Mouse (Mus musculus) neural tube, embryonic 14.5 days (tissue): ENCODE data around the gene Agpat1. TPM values are rescaled to one million over a fixed set of nuclear protein-coding genes. Genes with fewer than 3 reads are reported as not detected.

ENCODE experiments used
- polyA plus RNA-seq: library from polyadenylated mRNA; unstranded; fragments of >200 nt; fragmentation: Nextera tagmentation; extraction: Ambion mirVana; gene quantifications from 2 replicates; pipeline ENCODE4 v1.2.1, GENCODE M21; 2014

Gene Agpat1
- polyA plus RNA-seq, 1 experiment from 2014 or later = 108 TPM

Other genes starting within 250 kb of the Agpat1 start
- not detected in 2 replicates for gene Btnl2, start 249.4 kb upstream of the Agpat1 start, polyA plus RNA-seq
- not detected in 2 replicates for gene Btnl1, start 227.1 kb upstream of the Agpat1 start, polyA plus RNA-seq
- gene BC051142, start 205.4 kb upstream of the Agpat1 start, polyA plus RNA-seq = 4.2 and 6.0 TPM in 2 replicates
- gene Btnl4, start 126.9 kb upstream of the Agpat1 start, polyA plus RNA-seq = not detected in 2 replicates
- gene Btnl6, start 86.9 kb upstream of the Agpat1 start, polyA plus RNA-seq = not detected in 2 replicates
- 7.0 and 10.1 TPM in 2 replicates for gene Notch4, start 40.0 kb upstream of the Agpat1 start, polyA plus RNA-seq
- gene Gpsm3, start 14.5 kb upstream of the Agpat1 start, polyA plus RNA-seq = 1.4 and 3.7 TPM in 2 replicates
- 7.7 and 8.2 TPM in 2 replicates for gene Pbx2, start 13.0 kb upstream of the Agpat1 start, polyA plus RNA-seq
- gene Ager, start 6.4 kb upstream of the Agpat1 start, polyA plus RNA-seq = 1.2 and 1.4 TPM in 2 replicates
- 213 and 221 TPM in 2 replicates for gene Rnf5, start 572 bp upstream of the Agpat1 start, polyA plus RNA-seq
- gene Egfl8, start 11.7 kb downstream of the Agpat1 start, polyA plus RNA-seq = 6.0 and 18.2 TPM in 2 replicates
- gene Ppt2, start 24.2 kb downstream of the Agpat1 start, polyA plus RNA-seq = 21.9 and 25.4 TPM in 2 replicates
- gene Prrt1, start 25.3 kb downstream of the Agpat1 start, polyA plus RNA-seq = 6.7 and 9.3 TPM in 2 replicates
- gene Fkbpl, start 40.5 kb downstream of the Agpat1 start, polyA plus RNA-seq = 11.5 and 14.8 TPM in 2 replicates
- gene Atf6b, start 42.9 kb downstream of the Agpat1 start, polyA plus RNA-seq = 71.8 and 92.5 TPM in 2 replicates
- gene Tnxb, start 66.3 kb downstream of the Agpat1 start, polyA plus RNA-seq = 0.23 and 0.32 TPM in 2 replicates
- not detected in 2 replicates for gene C4b, start 139.6 kb downstream of the Agpat1 start, polyA plus RNA-seq
- not detected in 2 replicates for gene Cyp21a1, start 200.3 kb downstream of the Agpat1 start, polyA plus RNA-seq
- 30.5 and 37.7 TPM in 2 replicates for gene Stk19, start 232.7 kb downstream of the Agpat1 start, polyA plus RNA-seq
- 59.4 and 67.7 TPM in 2 replicates for gene Dxo, start 232.8 kb downstream of the Agpat1 start, polyA plus RNA-seq
- 46.2 and 57.7 TPM in 2 replicates for gene Skiv2l, start 245.9 kb downstream of the Agpat1 start, polyA plus RNA-seq
- gene Nelfe, start 246.1 kb downstream of the Agpat1 start, polyA plus RNA-seq = 78.3 and 78.9 TPM in 2 replicates